Mouse (Mus musculus): ENCODE measurements around the gene Fstl4.
"Not testable (repeated sequence)": the region's sequence is repeated elsewhere in the genome, so short reads cannot be mapped to it uniquely, and the experiment has no call there.

Gene Fstl4

GRCm38 (mm10) chr11:53025686-53026085, 261.3 kb downstream of the Fstl4 start:
- no peak for DNase-seq (ENCODE audit: low spot score)

GRCm38 (mm10) chr11:53028421-53029168, 264.2 kb downstream of the Fstl4 start:
- DNase-seq (ENCODE audit: low spot score) = no peak

DNA sequence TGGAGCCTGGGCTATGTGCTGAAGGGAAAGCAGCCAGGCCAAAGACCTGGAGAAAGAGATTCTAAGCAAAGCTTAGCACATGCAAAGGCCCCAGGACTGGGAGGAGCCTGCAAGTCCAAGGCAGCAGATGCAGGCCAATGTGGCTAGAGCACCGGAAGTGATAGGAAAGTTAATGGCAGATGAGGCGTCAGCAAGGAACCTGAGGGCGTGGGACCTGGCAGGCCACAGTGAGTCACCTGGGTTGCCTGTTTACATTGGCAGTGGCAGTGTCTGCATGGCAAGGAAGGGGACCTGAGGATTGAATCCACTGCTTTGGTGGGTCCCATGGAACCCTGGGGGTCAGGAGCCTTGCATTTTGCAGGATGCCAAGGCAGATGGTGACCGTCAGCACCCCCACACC, 267.3 kb downstream of the Fstl4 start:
- DNase-seq (ENCODE audit: low spot score) = no peak

GRCm38 (mm10) chr11:53032336-53032735, 267.9 kb downstream of the Fstl4 start:
- DNase-seq (ENCODE audit: low spot score) = peak; percentile 48

DNA sequence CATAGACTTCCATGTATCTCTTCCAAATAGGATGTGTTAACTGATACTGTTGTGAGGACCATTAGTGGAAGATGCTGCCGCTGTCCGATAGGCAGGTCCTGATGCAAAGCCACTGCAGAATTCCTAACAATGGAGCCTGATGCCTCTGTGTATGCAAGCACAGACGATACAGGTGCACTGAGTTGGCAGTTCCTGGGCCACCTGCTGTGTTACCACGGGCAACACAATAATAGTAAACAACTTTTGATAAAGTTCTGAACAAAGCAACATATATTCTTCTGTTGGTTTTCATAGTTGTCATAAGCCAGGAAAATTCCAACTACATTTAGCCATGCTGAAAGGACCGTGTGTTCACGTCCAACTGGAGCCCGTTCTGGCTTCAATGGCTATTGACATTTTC, 271.0 kb downstream of the Fstl4 start:
- no peak for DNase-seq (ENCODE audit: low spot score)

DNA sequence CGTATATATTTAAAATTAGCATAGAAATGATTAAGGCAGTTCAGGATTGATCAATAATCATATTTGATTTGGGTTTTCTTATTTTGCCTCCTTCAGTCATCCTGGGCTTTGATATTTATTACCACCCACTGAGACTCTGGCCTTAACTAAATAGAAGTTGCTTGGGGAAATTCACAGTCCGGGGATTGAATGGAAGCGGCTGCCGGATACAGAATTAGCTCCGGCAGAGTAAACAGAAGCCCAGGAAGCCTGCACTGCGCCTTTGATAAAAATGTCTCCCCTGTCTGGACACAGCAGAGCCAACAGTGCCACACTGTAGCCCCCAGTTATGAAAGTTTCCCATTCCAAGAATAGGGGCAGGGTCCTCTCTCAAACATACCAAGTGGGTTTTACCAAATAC, 282.4 kb downstream of the Fstl4 start:
- no peak for DNase-seq (ENCODE audit: low spot score)

DNA sequence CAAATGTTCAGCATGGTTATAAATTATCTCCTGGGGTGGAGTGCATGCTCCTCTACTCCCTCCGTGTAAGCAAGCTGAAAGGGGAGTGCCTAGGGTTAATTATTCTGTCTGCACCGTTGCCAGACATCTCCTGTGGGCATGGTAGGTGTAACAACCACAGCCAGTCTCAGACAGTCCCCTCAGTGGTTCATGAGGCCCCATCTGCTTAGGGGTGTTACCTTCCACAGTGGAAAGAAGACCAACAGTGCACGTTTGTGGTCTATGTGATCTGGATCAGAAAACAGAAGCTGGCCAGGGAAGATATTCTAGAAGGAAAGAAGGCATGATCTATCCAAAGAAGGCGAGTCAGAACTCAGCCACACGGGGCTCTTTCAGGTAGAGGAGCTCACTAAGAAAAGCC, 289.7 kb downstream of the Fstl4 start:
- no peak for DNase-seq (ENCODE audit: low spot score)

DNA sequence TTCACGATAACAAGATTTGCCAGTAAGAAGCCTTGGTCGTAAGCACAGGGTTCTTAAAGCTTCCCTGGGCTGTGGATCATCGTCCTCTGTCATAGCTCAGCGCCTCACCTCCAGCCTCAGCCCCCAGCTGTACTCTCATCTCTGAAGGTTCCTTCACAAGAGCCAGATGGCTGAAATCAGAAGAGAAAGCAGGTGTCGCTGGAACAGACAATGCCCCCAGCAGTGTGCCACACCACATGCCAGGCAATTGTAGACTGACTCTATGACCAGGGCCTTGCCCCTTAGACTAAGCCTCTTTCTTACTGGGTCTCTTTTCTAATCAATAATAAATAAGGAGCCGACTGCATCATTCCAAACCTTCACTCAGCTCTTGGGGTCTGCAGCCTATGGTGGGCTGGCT, 291.5 kb downstream of the Fstl4 start:
- no peak for DNase-seq (ENCODE audit: low spot score)

DNA sequence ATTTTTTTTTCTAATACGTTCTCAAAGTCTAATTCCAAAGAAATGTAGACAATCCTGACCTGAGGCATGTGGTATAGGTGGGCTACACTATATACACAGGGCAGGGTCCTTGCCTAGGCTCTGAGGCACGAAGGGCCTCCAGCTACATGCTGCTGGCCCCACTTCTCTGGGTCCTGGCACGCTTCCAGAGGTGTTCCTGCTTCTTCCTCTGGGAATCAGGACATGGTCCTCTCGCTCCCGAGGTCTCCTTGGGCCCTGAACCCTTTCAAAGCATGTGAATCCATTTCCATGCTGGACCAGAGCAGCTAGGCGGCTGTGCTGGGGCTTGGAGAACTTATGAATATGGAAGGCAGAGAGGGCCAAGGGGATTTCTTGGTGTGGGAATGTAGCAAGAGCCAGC, 292.3 kb downstream of the Fstl4 start:
- no peak for DNase-seq (ENCODE audit: low spot score)

DNA sequence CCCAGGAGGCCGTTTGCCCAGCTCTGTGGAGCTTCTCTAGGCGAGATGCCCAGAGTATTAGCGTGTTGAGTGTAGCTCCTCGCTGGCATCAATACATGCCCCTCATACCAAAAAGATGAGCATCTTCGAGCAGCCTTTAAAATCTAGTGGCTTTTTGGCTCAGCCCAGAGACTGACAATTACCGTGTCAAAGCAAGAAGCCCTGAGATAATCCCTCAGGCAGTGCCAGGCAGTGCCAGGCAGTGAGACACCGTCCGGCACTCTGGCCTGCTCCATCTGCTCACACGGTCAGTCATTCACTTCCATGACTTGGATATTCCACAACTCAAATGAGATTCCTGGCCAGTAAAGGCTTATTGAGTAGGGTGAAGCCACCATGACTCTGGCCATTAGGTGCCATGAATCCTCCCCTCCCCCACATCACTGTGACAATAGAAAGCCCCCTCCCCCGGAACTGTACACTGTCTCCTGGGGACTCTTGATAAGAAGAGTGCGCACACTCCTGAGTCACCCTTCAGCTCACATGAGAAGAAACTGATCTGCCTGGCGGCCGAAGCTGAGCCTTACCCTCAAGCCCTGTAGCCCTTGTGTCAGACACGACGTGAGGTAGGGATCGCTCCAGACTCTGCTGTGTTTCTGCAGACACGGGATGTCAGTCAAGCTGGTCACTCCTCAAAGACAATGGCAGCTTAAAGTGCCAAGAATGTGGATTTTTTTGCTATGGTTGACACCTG, 293.6 kb downstream of the Fstl4 start:
- DNase-seq (ENCODE audit: low spot score) = no peak

GRCm38 (mm10) chr11:53058557-53058956, 294.1 kb downstream of the Fstl4 start:
- DNase-seq (ENCODE audit: low spot score) = no peak

DNA sequence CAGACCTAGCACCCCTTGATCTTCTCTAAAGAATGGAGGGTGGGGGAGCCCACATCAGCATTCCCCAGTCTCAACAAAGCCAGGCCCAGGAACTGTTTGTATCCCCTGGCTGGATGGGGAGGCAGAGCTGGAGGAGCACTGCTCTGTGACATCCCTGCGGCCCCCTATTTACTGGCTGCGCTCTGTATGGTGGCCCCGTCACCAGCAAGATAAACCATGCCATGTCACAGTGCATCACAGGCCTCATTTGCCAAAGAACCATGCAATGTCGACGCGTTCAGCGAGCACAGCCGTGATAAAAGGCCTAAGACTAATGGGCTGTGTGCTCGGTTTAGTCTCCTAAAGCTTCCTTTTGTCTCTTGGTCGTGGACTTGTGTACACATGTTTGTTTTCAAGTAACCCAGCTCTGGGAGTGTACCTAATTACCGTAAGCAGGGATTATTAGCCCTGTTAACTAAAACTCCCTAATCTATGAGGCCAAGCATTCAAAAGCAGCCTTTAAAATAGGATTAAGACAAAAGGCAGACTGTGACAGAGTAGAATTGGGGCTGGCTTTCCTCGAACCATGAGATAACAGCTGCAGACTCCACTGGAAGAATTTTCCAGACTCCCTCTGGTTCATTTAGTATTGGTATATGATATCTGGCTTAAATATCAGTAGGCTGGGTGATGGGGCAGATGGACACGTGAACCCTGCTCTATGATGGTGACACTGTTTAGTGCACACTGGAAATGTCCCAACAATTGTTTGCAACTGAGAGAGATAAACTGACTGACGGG, 303.5 kb downstream of the Fstl4 start:
- DNase-seq (ENCODE audit: low spot score) = no peak

DNA sequence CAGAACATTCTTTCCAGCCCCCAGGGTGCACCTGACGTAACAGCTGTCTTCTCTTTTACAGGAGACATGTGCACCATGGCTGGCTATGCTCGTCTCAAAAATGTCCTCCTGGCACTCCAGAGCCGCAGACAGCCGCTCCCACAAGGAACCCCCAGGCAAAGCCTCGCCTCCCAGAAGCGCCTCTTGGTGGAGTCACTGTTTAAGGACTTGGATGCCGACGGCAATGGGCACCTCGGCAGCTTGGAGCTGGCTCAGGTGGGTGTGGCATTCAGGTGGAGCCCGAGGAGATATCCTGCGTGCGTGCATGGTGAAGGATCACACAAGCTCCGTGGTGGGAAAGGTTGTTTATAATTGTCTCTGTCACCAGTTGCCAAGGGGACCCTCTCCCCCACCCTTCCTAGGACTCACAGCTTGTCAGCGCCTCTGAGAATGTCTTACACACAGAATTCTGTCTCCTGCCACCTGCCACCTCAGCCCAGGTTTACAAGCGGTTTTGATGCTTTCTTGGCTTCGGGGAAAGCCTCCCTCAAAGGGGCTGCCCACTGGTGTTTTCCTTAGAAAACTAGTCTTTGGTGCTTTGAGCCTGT, 304.1 kb downstream of the Fstl4 start:
- DNase-seq (ENCODE audit: low spot score) = no peak

DNA sequence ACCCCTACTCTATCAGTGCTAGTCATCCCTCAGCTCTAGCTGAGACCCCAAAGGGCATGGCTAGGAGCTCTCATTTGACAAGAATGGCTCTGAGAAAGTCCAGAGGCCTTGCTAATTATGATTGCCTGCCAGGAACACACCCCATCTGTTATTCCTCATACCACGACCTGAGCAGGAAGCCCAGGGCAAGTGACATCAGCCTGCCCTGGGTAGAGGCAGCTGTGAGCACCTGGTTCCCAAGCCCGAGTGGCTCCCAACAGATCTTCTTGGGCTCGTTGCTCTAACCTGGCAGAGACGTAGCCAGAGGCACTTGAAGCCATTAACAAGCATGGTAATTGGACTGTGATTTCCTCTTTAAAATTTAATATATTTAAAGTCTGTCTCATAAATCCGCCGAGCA, 305.3 kb downstream of the Fstl4 start:
- DNase-seq (ENCODE audit: low spot score) = no peak

GRCm38 (mm10) chr11:53071602-53072001, 307.2 kb downstream of the Fstl4 start:
- DNase-seq (ENCODE audit: low spot score) = no peak

GRCm38 (mm10) chr11:53077641-53078040, 313.2 kb downstream of the Fstl4 start:
- no peak for DNase-seq (ENCODE audit: low spot score)

GRCm38 (mm10) chr11:53078419-53079334, 314.2 kb downstream of the Fstl4 start:
- no peak for DNase-seq (ENCODE audit: low spot score)

GRCm38 (mm10) chr11:53081310-53081709, 316.9 kb downstream of the Fstl4 start:
- no peak for DNase-seq (ENCODE audit: low spot score)

DNA sequence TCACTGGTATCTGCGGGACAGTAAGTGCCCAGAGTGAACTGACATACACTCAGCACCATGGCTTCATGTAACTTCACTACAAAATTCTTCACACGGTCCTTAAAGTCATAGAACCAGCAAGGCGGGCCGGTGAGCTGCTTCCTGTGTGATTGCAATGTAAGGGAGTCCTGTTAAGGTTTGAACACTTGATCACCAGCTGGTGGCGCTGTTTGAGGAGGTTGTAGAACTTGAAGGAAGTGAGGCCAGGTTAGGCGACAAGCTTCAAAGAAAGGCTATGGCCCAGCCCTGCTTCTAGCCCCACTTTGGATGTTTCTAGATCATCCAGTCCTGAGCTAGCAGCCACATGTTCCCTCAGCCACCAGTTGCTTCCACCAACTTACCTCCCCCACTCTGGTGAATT, 320.9 kb downstream of the Fstl4 start:
- no peak for DNase-seq (ENCODE audit: low spot score)

DNA sequence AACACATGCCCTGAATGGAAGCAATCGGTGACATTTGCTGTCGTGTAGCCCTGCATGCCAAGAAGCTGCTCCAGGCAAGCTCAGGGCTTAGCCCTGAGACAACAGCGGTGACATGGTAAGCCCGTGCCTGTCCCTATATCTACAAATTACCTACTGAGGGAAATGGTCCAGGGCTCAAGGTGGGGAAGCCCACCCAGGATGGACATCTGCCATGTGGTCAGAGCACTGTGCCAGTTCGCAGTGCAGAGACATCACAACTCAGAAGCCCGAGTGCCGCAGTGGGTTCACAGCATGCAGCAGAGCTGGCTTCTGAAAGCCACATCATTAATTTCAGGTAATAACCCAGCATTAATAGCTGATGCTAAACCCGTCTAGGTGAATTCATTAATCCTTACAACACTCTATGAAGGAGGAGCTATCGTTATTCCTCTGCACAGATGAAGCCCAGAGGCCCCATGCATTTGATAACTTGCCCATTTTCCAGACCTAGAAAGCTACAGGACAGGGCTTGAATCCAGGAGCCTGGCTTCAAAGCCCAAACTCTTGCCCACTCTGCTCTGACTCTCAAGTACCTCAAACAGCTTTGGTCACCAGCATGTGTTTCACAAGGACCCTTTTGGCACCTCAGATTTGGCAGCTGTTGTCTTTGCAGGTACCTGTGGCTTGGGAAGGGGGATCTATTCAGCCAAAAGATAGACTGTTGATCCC, 321.6 kb downstream of the Fstl4 start:
- DNase-seq (ENCODE audit: low spot score) = no peak

- DNase-seq (ENCODE audit: low spot score) = not testable (repeated sequence)
Observed at GRCm38 (mm10) chr11:53087896-53088295, 323.5 kb downstream of the Fstl4 start.
